Mouse (Mus musculus) ES-Bruce4 (cell line): ENCODE measurements around the gene Tspo. TPM values are rescaled to one million over a fixed set of nuclear protein-coding genes. Genes with fewer than 3 reads are reported as not detected.
A peak's percentile ranks its signal among the peaks of the same experiment; 100 is the strongest.

ENCODE experiments used
- H3K27ac ChIP-seq: 2 replicates; pipeline ENCODE4 v1.5.1; 2012; ENCODE audit warnings: low read length, inconsistent platforms; ENCODE audit not compliant: insufficient read depth
- H3K27me3 ChIP-seq: 2 replicates; pipeline ENCODE4 v1.6.1; 2012; ENCODE audit warnings: mild to moderate bottlenecking, low read length, inconsistent platforms; ENCODE audit not compliant: control insufficient read depth, poor library complexity, insufficient read depth, severe bottlenecking
- H3K36me3 ChIP-seq: 2 replicates; pipeline ENCODE4 v1.6.1; 2012; ENCODE audit warnings: inconsistent platforms, mild to moderate bottlenecking, low read length, moderate library complexity; ENCODE audit not compliant: control insufficient read depth, poor library complexity, insufficient read depth, severe bottlenecking
- H3K4me1 ChIP-seq: one replicate; pipeline ENCODE4 v1.8.1; 2011; ENCODE audit warnings: low read length; ENCODE audit not compliant: control insufficient read depth, insufficient read depth
- H3K4me3 ChIP-seq: 2 replicates; pipeline ENCODE4 v1.5.1; 2011; ENCODE audit warnings: low read depth, mild to moderate bottlenecking, low read length
- H3K9ac ChIP-seq: 2 replicates; pipeline ENCODE4 v1.6.1; 2012; ENCODE audit warnings: low read depth, mild to moderate bottlenecking, inconsistent platforms; ENCODE audit not compliant: poor library complexity, severe bottlenecking
- H3K9me3 ChIP-seq: replicated peaks from 2 replicates; pipeline ENCODE4 v1.6.1; 2012; ENCODE audit warnings: mild to moderate bottlenecking, low read length, inconsistent platforms; ENCODE audit not compliant: control insufficient read depth, poor library complexity, insufficient read depth, severe bottlenecking
- CTCF ChIP-seq: IDR thresholded peaks from one replicate; pipeline ENCODE4 v1.8.1; 2011; ENCODE audit warnings: low read depth, low read length
- EP300 ChIP-seq: IDR thresholded peaks from 2 replicates; pipeline ENCODE4 v1.6.1; 2011; ENCODE audit warnings: low read depth, low read length; ENCODE audit not compliant: insufficient read depth
- POLR2A ChIP-seq: IDR thresholded peaks from one replicate; pipeline ENCODE4 v1.8.1; 2011; ENCODE audit warnings: low read length; ENCODE audit not compliant: insufficient read depth
- polyA plus RNA-seq: library from polyadenylated mRNA; stranded (reverse); fragments of >200 nt; gene quantifications from 2 replicates; pipeline ENCODE4 v1.2.4, GENCODE M21; 2011; ENCODE audit warnings: low read depth; ENCODE audit not compliant: missing spikeins, insufficient read depth, insufficient read length

The Tspo gene
- polyA plus RNA-seq, 1 experiment, result 25.9 TPM

- H3K36me3 ChIP-seq, result no peaks in the 10 kb centered on the region
- no peak overlapping the region for H3K4me3 ChIP-seq
- no peak overlapping the region for H3K27ac ChIP-seq
- TF ChIP-seq CTCF (no peak), POLR2A (no peak), EP300 (no peak)
- H3K27me3 ChIP-seq, result no peaks in the 10 kb centered on the region
- H3K9ac ChIP-seq, result no peak overlapping the region
- no peaks in the 10 kb centered on the region for H3K9me3 ChIP-seq
- H3K4me1 ChIP-seq, result peaks cover 2% of the 10 kb centered on the region
Measured at GRCm38 (mm10) chr15:83523638-83524332, 39.6 kb upstream of the Tspo start.

DNA sequence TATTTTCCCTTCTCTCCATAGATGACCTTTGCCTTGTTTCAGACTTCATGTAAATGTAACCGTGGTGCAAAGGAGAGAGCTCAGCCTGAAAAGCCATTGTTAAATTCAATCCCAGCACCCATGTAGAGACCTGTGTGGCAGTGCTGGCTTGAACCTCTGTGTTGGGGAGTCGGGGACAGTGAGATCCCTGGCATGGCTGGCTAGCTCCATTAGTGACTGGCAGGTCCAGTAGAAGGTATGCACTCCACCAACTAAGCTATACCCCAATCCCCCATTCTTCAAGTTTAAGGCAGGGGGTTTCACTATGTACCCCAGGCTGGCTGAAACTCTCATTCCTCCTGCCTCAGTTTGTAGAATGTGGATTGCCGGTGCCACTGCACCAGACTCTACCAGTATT lies 39.1 kb upstream of the Tspo start:
- H3K9ac ChIP-seq, result no peak overlapping the region
- no peaks in the 10 kb centered on the region for H3K36me3 ChIP-seq
- H3K4me1 ChIP-seq, result peaks cover 2% of the 10 kb centered on the region
- H3K4me3 ChIP-seq, result no peak overlapping the region
- no peaks in the 10 kb centered on the region for H3K9me3 ChIP-seq
- TF ChIP-seq POLR2A (no peak), CTCF (no peak), EP300 (no peak)
- no peak overlapping the region for H3K27ac ChIP-seq
- no peaks in the 10 kb centered on the region for H3K27me3 ChIP-seq

- Histone ChIP-seq H3K27me3 (no peaks in the 10 kb centered on the region), H3K4me3 (peak within 1 kb of the TSS; percentile 84), H3K4me1 (peaks cover 2% of the 10 kb centered on the region), H3K9me3 (no peaks in the 10 kb centered on the region), H3K27ac (no peak within 1 kb of the TSS), H3K36me3 (no peaks in the 10 kb centered on the region), H3K9ac (peak within 1 kb of the TSS; percentile 28; the same call in 1 of the 2 replicates)
- TF ChIP-seq POLR2A (no peak), EP300 (no peak), CTCF (no peak)
Measured at GRCm38 (mm10) chr15:83526424-83527091, 36.8 kb upstream of the Tspo start, which contains the start of gene Bik. TSS of gene Bik (plus strand) at chr15:83526862.

DNA sequence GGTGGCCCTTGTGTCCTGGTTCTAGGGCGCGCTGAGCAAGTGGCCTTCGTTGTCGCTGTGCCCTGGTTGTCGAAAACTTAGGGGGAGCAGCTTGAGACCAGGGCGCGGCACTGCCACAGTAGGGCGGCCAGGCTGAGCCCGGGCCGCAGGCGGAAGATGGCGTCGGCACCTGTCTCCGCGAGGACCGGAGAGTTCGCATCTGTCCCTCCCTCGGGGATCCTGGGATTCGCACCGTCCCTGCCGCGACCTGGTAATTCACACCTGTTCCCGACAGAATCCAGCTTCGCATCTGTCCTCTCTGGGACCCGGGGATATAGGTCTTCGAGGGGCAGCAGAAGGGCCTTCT lies 36.3 kb upstream of the Tspo start:
- Histone ChIP-seq H3K4me1 (peaks cover 2% of the 10 kb centered on the region), H3K9ac (peak overlapping the region; percentile 7; the same call in 1 of the 2 replicates), H3K27me3 (no peaks in the 10 kb centered on the region)

DNA sequence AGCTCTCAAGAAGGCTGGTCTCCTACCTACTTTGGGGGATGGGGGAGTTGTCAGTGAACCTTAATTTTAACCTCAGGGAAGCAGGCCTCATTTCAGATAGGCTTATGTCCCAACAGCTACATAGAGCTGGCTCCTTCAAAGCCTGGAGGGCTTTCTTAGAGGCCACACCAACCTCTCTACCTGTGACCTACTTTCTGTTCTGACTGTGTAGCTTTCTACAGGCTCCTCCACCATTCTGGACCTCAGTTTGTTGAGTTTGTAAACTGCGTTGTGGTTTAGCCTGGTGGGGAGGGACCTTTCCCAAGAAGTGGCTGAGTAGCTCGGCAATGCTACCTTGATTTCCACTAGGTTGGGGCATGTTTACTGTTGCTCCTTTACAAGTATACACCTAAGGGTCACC lies 35.6 kb upstream of the Tspo start:
- TF ChIP-seq EP300, result no peak
- TF ChIP-seq POLR2A, result no peak
- no peak for TF ChIP-seq CTCF
- Histone ChIP-seq H3K9ac (no peak overlapping the region), H3K4me3 (no peak overlapping the region), H3K36me3 (no peaks in the 10 kb centered on the region), H3K9me3 (no peaks in the 10 kb centered on the region), H3K4me1 (peaks cover 2% of the 10 kb centered on the region), H3K27ac (no peak overlapping the region), H3K27me3 (no peaks in the 10 kb centered on the region)

More for the DNA sequence above, 36.3 kb upstream of the Tspo start:
- H3K9me3 ChIP-seq, result no peaks in the 10 kb centered on the region
- no peak overlapping the region for H3K27ac ChIP-seq
- TF ChIP-seq EP300 (no peak), CTCF (no peak), POLR2A (no peak)
- peak overlapping the region; percentile 55 for H3K4me3 ChIP-seq
- no peaks in the 10 kb centered on the region for H3K36me3 ChIP-seq

GRCm38 (mm10) chr15:83528892-83529291 lies 34.5 kb upstream of the Tspo start:
- Histone ChIP-seq H3K4me3 (no peak overlapping the region), H3K27me3 (no peaks in the 10 kb centered on the region), H3K27ac (no peak overlapping the region), H3K9ac (no peak overlapping the region), H3K9me3 (no peaks in the 10 kb centered on the region), H3K36me3 (no peaks in the 10 kb centered on the region), H3K4me1 (peaks cover 4% of the 10 kb centered on the region)
- TF ChIP-seq POLR2A (no peak), CTCF (no peak), EP300 (no peak)
